Mouse (Mus musculus): Measurements from ENCODE around the gene Abcg8. TPM values are rescaled to one million over a fixed set of nuclear protein-coding genes. Genes with fewer than 3 reads are reported as not detected.

The Abcg8 gene
- total and polyA plus RNA-seq, 3 experiments: 0.04 TPM; not detected in 2

DNA sequence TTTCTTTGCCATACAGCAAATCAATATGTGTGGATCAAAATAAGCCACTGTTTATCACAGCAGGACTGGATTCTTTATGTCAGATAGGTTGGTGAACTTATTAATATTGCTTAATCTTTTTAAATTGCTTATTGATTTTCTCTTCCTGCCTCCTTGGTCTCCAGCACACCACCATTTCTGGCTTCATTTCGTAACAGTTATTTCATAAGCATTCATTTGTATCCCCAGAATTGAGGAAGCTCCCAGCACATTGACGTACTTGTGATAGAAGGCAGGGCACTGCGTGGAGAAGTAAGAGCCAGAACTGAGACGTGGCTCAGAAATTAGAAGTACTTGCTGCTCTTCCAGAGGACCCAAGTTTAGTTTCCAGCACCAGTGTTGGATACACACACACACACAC is 28.5 kb upstream of the Abcg8 start:
- dilution Hi-C loops (cut with MboI; ENCODE audit: extremely low pct_ligation_motif_present, extremely low pct_unique_long_range_greater_than_20kb, low sequenced_read_pairs): no loop called here
- H3K36me3 ChIP-seq (replicated peaks in 1 of 2; ENCODE audit: control insufficient read depth in 1 of 2, insufficient read depth in 1 of 2, low read length in 1 of 2): peaks cover 7 to 28% of the 10 kb centered on the region in 2 experiments
- H3K4me2 ChIP-seq (ENCODE audit: insufficient read depth, low read depth, poor library complexity, severe bottlenecking): no peak overlapping the region
- no peak for DNase-seq (ENCODE audit: extremely low read depth)
- no peak overlapping the region for H3K4me3 ChIP-seq (replicated peaks in 1 of 3; ENCODE audit: low read depth in 2 of 3, low read length in 2 of 3, poor library complexity in 1 of 3)
- no peak overlapping the region for H3K9ac ChIP-seq (ENCODE audit: insufficient read depth, low read depth)
- H3K9me3 ChIP-seq (replicated peaks; ENCODE audit: low read length): no peaks in the 10 kb centered on the region
- no peaks in the 10 kb centered on the region for H3K27me3 ChIP-seq (replicated peaks)
- no peak for TF ChIP-seq RAD21 (IDR thresholded peaks at IDR 0.05; ENCODE audit: low read depth, low read length)
- no peak for TF ChIP-seq NRF1 (IDR thresholded peaks at IDR 0.05; ENCODE audit: low read depth, low read length)
- in situ Hi-C loops (cut with MboI; ENCODE audit: low pct_ligation_motif_present, low pct_unique_long_range_greater_than_20kb, low sequenced_read_pairs): no loop called here
- peaks cover 3 to 6% of the 10 kb centered on the region in 2 experiments; a peak in 3 of 4 replicates for H3K4me1 ChIP-seq (ENCODE audit: control insufficient read depth in 1 of 2, insufficient read depth in 2 of 2)
- H3K27ac ChIP-seq (ENCODE audit: insufficient read depth, low read depth): no peak overlapping the region
- H3K79me2 ChIP-seq (replicated peaks; ENCODE audit: control insufficient read depth, extremely low read depth, insufficient read depth, poor library complexity, severe bottlenecking): no peaks in the 10 kb centered on the region

DNA sequence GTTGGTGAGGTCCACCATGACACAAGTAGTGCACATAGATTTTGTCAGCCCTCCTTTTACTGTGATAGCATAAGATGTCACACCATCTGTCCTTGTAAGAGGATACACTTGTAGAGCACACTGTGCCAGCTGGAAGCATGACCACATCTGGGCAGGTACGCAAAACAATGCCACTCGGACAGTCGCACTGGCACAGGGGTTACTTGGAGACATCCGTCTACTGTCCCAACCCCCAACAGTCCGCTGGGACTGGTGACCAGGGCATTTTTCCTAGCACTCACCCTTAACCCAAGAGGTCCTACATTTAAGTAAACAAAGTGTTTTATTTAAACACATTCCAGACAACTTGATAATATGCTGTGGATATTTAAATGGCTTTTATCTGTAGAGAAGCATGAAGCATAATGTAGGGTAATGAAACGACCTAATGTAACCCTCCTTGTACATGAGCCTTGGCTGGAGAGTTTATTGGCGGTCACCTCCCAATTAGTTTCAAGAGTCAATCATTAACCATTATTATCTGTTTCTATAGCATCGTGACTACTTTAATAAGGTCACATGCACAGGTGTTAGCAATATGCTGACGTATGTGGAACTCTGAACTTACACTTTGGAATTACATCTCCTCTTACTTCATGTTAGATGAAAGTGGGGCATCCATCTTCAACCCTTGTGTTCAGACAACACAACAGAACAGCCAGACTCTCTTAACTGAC is 25.6 kb upstream of the Abcg8 start:
- TF ChIP-seq MAFK (IDR thresholded peaks at IDR 0.05; ENCODE audit: insufficient replicate concordance, low read length): no peak
- no peak for TF ChIP-seq CHD1 (IDR thresholded peaks at IDR 0.05; ENCODE audit: low read depth, low read length)
- TF ChIP-seq KAT2A (IDR thresholded peaks at IDR 0.05; ENCODE audit: insufficient replicate concordance, low read length): no peak
- TF ChIP-seq MYC (IDR thresholded peaks at IDR 0.05; ENCODE audit: low read depth, low read length): no peak
- no peak for TF ChIP-seq USF1 (IDR thresholded peaks at IDR 0.05; ENCODE audit: low read depth, low read length)
- no peak for TF ChIP-seq ZNF384 (IDR thresholded peaks at IDR 0.05; ENCODE audit: low read depth, low read length)
- TF ChIP-seq ZC3H11A (IDR thresholded peaks at IDR 0.05; ENCODE audit: low read depth, low read length): no peak
- no peak for TF ChIP-seq SMC3 (IDR thresholded peaks at IDR 0.05; ENCODE audit: low read depth, low read length)
- TF ChIP-seq MXI1 (IDR thresholded peaks at IDR 0.05; ENCODE audit: low read depth, low read length): no peak
- TF ChIP-seq CHD2 (IDR thresholded peaks at IDR 0.05; ENCODE audit: low read length): no peak
- TF ChIP-seq MEF2A (IDR thresholded peaks at IDR 0.05; ENCODE audit: borderline replicate concordance, low read depth, low read length): no peak
- TF ChIP-seq RCOR1 (conservative IDR thresholded peaks at IDR 0.05; ENCODE audit: low read depth, low read length): no peak
- no peak for TF ChIP-seq UBTF (IDR thresholded peaks at IDR 0.05; ENCODE audit: low read depth, low read length)
- no peak for TF ChIP-seq SIN3A (IDR thresholded peaks at IDR 0.05; ENCODE audit: low read length)
- TF ChIP-seq PAX5 (IDR thresholded peaks at IDR 0.05; ENCODE audit: low read length): no peak
- TF ChIP-seq TCF12 (IDR thresholded peaks at IDR 0.05; ENCODE audit: low read depth, low read length): no peak
- TF ChIP-seq JUN (IDR thresholded peaks at IDR 0.05; ENCODE audit: insufficient read depth, low read depth, low read length): no peak
- TF ChIP-seq MAX (IDR thresholded peaks at IDR 0.05; ENCODE audit: low read length): no peak
- Histone ChIP-seq H3K4me1 (ENCODE audit: control insufficient read depth in 1 of 2, insufficient read depth in 2 of 2) (peaks cover 0 to 3% of the 10 kb centered on the region in 2 experiments; a peak in 1 of 4 replicates), H3K4me3 (replicated peaks in 1 of 3; ENCODE audit: low read depth in 2 of 3, low read length in 2 of 3, poor library complexity in 1 of 3) (no peak overlapping the region), H3K4me2 (ENCODE audit: insufficient read depth, low read depth, poor library complexity, severe bottlenecking) (no peak overlapping the region), H3K79me2 (replicated peaks; ENCODE audit: control insufficient read depth, extremely low read depth, insufficient read depth, poor library complexity, severe bottlenecking) (no peaks in the 10 kb centered on the region), H3K9me3 (replicated peaks; ENCODE audit: low read length) (no peaks in the 10 kb centered on the region), H3K36me3 (replicated peaks in 1 of 2; ENCODE audit: control insufficient read depth in 1 of 2, insufficient read depth in 1 of 2, low read length in 1 of 2) (peaks cover 7 to 31% of the 10 kb centered on the region in 2 experiments), H3K27ac (ENCODE audit: insufficient read depth, low read depth) (no peak overlapping the region), H3K9ac (ENCODE audit: insufficient read depth, low read depth) (no peak overlapping the region), H3K27me3 (replicated peaks) (no peaks in the 10 kb centered on the region)
- dilution Hi-C loops (cut with MboI; ENCODE audit: extremely low pct_ligation_motif_present, extremely low pct_unique_long_range_greater_than_20kb, low sequenced_read_pairs) (no loop called here), in situ Hi-C loops (cut with MboI; ENCODE audit: low pct_ligation_motif_present, low pct_unique_long_range_greater_than_20kb, low sequenced_read_pairs) (no loop called here)
- no peak for DNase-seq (ENCODE audit: extremely low read depth)
